Mouse (Mus musculus): ENCODE results near the gene Sema5b. TPM values are rescaled to one million over a fixed set of nuclear protein-coding genes. Genes with fewer than 3 reads are reported as not detected.
A peak's percentile ranks its signal among the peaks of the same experiment; 100 is the strongest.

Gene Sema5b
- polyA plus RNA-seq, 1 experiment from 2014 or later, result 2.7 TPM

- H3K4me2 ChIP-seq, result no peak overlapping the region
- H3K27me3 ChIP-seq (ENCODE audit: insufficient read depth, low read length), result peaks cover 6% of the 10 kb centered on the region; the same call in 1 of the 2 replicates
- TF ChIP-seq CTCF (IDR thresholded peaks at IDR 0.05; ENCODE audit: low read depth), result no peak
- peaks cover 8% of the 10 kb centered on the region; the same call in 1 of the 2 replicates for H3K4me1 ChIP-seq (ENCODE audit: insufficient read depth)
- ATAC-seq (ENCODE audit: insufficient read depth), result no peak
- 66% methylated on average over 9 of the region's 9 CpGs for WGBS
- no peaks in the 10 kb centered on the region for H3K36me3 ChIP-seq (ENCODE audit: insufficient read depth)
- no peak for DNase-seq
- H3K4me3 ChIP-seq (ENCODE audit: low read depth, low read length), result no peak overlapping the region
- H3K9me3 ChIP-seq (ENCODE audit: low read depth, low read length), result no peaks in the 10 kb centered on the region
- H3K9ac ChIP-seq, result no peak overlapping the region
- H3K27ac ChIP-seq (ENCODE audit: low read depth), result no peak overlapping the region
These were observed 61.6 kb downstream of the Sema5b start for GRCm38 (mm10) chr16:35602529-35602928.

GRCm38 (mm10) chr16:35603729-35604522, 63.0 kb downstream of the Sema5b start:
- no peak for TF ChIP-seq CTCF (IDR thresholded peaks at IDR 0.05; ENCODE audit: low read depth)
- DNase-seq, result peak; percentile 91
- H3K27ac ChIP-seq (ENCODE audit: low read depth), result no peak overlapping the region

GRCm38 (mm10) chr16:35607250-35607649, 66.3 kb downstream of the Sema5b start:
- Histone ChIP-seq H3K4me3 (ENCODE audit: low read depth, low read length) (no peak overlapping the region), H3K36me3 (ENCODE audit: insufficient read depth) (no peaks in the 10 kb centered on the region), H3K4me2 (no peak overlapping the region), H3K4me1 (ENCODE audit: insufficient read depth) (peaks cover 11% of the 10 kb centered on the region; the same call in 1 of the 2 replicates), H3K9ac (no peak overlapping the region), H3K27ac (ENCODE audit: low read depth) (no peak overlapping the region), H3K9me3 (ENCODE audit: low read depth, low read length) (no peaks in the 10 kb centered on the region), H3K27me3 (ENCODE audit: insufficient read depth, low read length) (peaks cover 3% of the 10 kb centered on the region; the same call in 1 of the 2 replicates)
- TF ChIP-seq CTCF (IDR thresholded peaks at IDR 0.05; ENCODE audit: low read depth), result no peak
- no peak for DNase-seq
- ATAC-seq (ENCODE audit: insufficient read depth), result no peak
- WGBS, result 79% methylated on average over 3 of the region's 3 CpGs

More at GRCm38 (mm10) chr16:35603729-35604522, 63.0 kb downstream of the Sema5b start:
- H3K4me2 ChIP-seq, result peak overlapping the region; percentile 27; the same call in 1 of the 2 replicates
- H3K4me3 ChIP-seq (ENCODE audit: low read depth, low read length), result no peak overlapping the region
- peaks cover 6% of the 10 kb centered on the region; the same call in 1 of the 2 replicates for H3K27me3 ChIP-seq (ENCODE audit: insufficient read depth, low read length)
- no peaks in the 10 kb centered on the region for H3K9me3 ChIP-seq (ENCODE audit: low read depth, low read length)
- ATAC-seq (ENCODE audit: insufficient read depth), result peak; percentile 91
- peaks cover 11% of the 10 kb centered on the region; the same call in 1 of the 2 replicates for H3K4me1 ChIP-seq (ENCODE audit: insufficient read depth)
- no peaks in the 10 kb centered on the region for H3K36me3 ChIP-seq (ENCODE audit: insufficient read depth)
- H3K9ac ChIP-seq, result no peak overlapping the region
- 42% methylated on average over 20 of the region's 20 CpGs for WGBS

- WGBS, result 33% methylated on average over 2 of the region's 3 CpGs
- Histone ChIP-seq H3K4me2 (no peak overlapping the region), H3K27me3 (ENCODE audit: insufficient read depth, low read length) (no peaks in the 10 kb centered on the region), H3K36me3 (ENCODE audit: insufficient read depth) (no peaks in the 10 kb centered on the region), H3K27ac (ENCODE audit: low read depth) (no peak overlapping the region), H3K4me1 (ENCODE audit: insufficient read depth) (peaks cover 10% of the 10 kb centered on the region; the same call in 1 of the 2 replicates), H3K4me3 (ENCODE audit: low read depth, low read length) (no peak overlapping the region), H3K9ac (no peak overlapping the region), H3K9me3 (ENCODE audit: low read depth, low read length) (no peaks in the 10 kb centered on the region)
- DNase-seq (no peak), ATAC-seq (ENCODE audit: insufficient read depth) (no peak)
- TF ChIP-seq CTCF (IDR thresholded peaks at IDR 0.05; ENCODE audit: low read depth), result no peak
These were observed 67.3 kb downstream of the Sema5b start for GRCm38 (mm10) chr16:35608244-35608643.

- Histone ChIP-seq H3K27me3 (ENCODE audit: insufficient read depth, low read length) (no peaks in the 10 kb centered on the region), H3K27ac (ENCODE audit: low read depth) (no peak overlapping the region), H3K9me3 (ENCODE audit: low read depth, low read length) (no peaks in the 10 kb centered on the region), H3K36me3 (ENCODE audit: insufficient read depth) (no peaks in the 10 kb centered on the region), H3K9ac (no peak overlapping the region), H3K4me2 (no peak overlapping the region), H3K4me1 (ENCODE audit: insufficient read depth) (peaks cover 13% of the 10 kb centered on the region; the same call in 1 of the 2 replicates), H3K4me3 (ENCODE audit: low read depth, low read length) (no peak overlapping the region)
- DNase-seq (peak; percentile 33), ATAC-seq (ENCODE audit: insufficient read depth) (no peak)
- no peak for TF ChIP-seq CTCF (IDR thresholded peaks at IDR 0.05; ENCODE audit: low read depth)
- WGBS, result 52% methylated on average over 6 of the region's 6 CpGs
These were observed 68.6 kb downstream of the Sema5b start for GRCm38 (mm10) chr16:35609561-35609960.

- no peaks in the 10 kb centered on the region for H3K9me3 ChIP-seq (ENCODE audit: low read depth, low read length)
- no peak for TF ChIP-seq CTCF (IDR thresholded peaks at IDR 0.05; ENCODE audit: low read depth)
- DNase-seq (peak; percentile 54), ATAC-seq (ENCODE audit: insufficient read depth) (peak; percentile 35; the same call in 1 of the 2 replicates)
- 34% methylated on average over 17 of the region's 17 CpGs for WGBS
- H3K27me3 ChIP-seq (ENCODE audit: insufficient read depth, low read length), result no peaks in the 10 kb centered on the region
- peak overlapping the region; percentile 1; the same call in 1 of the 2 replicates for H3K4me2 ChIP-seq
- H3K36me3 ChIP-seq (ENCODE audit: insufficient read depth), result no peaks in the 10 kb centered on the region
- H3K27ac ChIP-seq (ENCODE audit: low read depth), result peak overlapping the region; percentile 6; the same call in 1 of the 2 replicates
- no peak overlapping the region for H3K9ac ChIP-seq
- no peak overlapping the region for H3K4me3 ChIP-seq (ENCODE audit: low read depth, low read length)
- H3K4me1 ChIP-seq (ENCODE audit: insufficient read depth), result peaks cover 10% of the 10 kb centered on the region; the same call in 1 of the 2 replicates
These were observed 73.2 kb downstream of the Sema5b start for GRCm38 (mm10) chr16:35613851-35614804.
